Mouse (Mus musculus): Measurements from ENCODE around the gene Bysl.

The Bysl gene

DNA sequence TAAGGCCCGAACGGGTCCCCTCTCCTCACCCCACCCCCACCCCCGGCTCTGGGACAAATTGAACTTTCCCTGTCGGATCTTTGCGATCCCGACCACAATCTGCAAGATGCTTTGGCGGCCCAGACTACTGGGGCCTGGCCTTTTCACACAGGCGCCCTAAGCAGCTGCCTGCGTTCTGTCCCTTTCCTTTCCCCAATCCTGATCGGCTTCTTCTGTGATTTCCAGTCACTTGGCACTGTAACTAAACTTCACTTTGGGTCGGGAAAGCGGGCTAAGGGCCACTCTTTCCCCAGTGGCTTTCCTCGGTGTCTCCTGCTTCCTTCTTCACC lies 17.5 kb downstream of the Bysl start:
- DNase-seq, result no peak

- peak; percentile 90 for DNase-seq
Measured at GRCm38 (mm10) chr17:47593215-47593853, 18.0 kb downstream of the Bysl start.

- no peak for DNase-seq
Measured at GRCm38 (mm10) chr17:47591073-47591472, 20.2 kb downstream of the Bysl start.

GRCm38 (mm10) chr17:47588517-47588916 lies 22.8 kb downstream of the Bysl start:
- no peak for DNase-seq

DNA sequence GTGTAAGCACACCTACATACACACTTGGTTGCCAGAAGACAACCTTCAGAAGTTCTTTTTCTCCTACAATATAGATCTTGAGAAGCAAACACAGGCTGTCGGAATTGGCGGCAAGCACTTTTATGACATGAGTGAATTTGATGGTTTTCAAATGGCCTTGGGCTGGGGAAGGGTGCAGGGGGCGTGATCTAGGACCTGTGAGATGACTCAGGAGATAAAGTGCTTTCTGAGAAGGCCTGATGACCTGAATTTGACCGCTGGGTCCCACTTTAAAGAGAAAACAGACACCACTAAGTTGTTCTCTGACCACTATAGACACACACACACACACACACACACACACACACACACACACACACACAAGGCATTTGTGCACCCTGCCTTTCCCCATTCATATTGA lies 30.3 kb downstream of the Bysl start:
- DNase-seq, result no peak

DNA sequence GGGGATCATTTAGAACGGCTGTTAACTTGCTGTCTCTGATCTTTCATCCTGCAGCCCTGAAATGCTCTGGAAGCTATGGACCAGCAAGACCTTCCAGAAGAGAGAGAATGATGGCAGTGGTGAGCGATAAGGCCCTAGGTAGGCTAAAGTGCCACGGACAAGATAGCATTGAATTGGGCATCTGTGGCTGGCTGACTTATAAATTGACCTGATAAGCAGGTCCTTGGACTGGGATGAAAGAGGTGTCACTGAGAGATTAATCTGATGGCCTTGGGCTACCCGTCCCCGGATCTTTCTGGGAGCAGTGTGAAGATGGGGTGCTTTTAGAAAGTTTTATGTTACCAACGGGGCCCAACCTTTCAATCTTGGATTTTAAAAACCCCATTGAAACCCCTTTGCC lies 32.6 kb downstream of the Bysl start:
- no peak for DNase-seq

DNA sequence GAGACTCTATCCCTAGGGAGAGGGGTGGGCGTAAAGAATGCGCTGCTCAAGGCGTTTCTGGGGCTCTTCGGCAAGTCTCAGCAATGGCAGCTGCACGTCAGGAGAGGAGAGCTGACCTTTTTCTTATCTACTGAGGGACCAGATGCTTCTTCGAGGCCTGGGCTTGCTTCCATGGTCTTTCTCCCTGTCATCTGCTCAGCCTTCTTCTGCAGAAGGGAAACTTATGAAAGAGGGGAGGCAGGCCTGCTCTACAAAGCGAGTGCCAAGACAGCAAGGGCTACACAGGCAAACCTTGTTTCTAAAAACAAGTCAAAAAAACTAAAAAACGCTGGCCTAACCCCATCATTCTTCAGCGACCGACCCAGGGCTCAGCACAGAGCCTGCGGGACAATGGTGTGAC lies 36.5 kb downstream of the Bysl start:
- no peak for DNase-seq

DNA sequence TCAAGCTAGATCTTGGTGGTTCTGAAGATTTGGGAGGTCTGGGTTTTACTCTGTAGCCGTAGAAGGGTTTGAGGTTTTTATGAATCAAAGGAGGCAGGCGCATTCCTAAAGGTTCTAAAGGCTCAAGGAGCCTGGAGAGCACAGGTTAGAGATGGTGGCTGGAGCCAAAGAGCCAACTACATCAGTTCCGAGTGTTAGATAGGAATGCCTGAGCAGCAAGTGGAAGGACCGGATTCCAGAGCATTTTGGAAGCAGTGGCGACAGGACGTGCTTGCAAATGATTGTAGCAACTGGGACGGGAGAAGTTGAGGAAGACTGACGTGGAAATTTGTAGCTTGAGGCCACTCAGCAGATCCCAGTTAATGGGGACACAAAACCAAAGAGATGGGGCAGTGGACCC lies 37.3 kb downstream of the Bysl start:
- no peak for DNase-seq

DNA sequence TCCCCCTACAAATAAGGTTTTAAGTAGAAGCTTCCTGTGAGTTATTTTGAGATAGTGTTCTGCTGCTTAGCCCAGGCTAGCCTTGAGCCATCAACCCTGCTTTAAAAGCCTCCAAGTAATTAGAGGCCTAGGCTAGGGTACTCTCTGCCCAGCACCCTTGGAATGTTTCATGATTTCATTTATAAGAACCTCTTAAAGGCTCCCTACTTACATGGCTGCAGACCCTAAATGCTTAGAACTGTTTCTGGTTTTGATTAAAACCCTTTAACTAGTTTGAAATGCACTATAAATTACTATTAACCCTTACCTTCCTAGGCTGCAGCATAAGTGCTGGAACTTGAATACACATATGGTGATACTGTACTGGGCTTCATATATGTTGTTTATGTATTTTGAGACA lies 38.9 kb downstream of the Bysl start:
- DNase-seq, result no peak

GRCm38 (mm10) chr17:47571621-47572020 lies 39.7 kb downstream of the Bysl start:
- DNase-seq, result no peak

DNA sequence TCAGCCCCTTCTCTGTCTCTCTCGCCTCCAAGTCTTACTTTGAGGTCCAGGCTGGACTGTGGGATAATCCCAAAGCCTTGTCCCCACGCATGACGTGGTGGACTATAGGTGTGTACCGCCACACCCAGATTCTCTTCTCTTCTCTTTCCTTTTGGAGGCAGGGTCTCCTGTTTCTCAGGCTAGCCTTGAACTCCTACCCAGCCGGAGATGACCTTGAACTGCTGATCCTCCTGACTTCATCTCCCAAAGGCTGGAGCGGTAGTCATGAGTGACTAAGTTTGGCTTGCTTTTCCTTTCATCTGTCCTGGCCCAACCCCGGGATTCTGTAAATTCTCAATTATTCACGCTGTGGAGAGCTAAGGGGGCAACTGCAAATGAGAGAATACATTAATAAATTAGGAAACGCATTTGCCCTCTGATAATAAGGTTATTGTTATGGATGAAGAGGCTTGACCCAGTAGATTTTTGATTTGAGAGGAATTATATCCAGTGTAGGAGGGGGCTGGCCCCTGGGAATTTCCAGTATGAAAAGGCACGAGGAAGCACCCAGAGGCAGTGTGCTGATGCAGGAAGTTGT lies 42.3 kb downstream of the Bysl start:
- DNase-seq, result no peak

DNA sequence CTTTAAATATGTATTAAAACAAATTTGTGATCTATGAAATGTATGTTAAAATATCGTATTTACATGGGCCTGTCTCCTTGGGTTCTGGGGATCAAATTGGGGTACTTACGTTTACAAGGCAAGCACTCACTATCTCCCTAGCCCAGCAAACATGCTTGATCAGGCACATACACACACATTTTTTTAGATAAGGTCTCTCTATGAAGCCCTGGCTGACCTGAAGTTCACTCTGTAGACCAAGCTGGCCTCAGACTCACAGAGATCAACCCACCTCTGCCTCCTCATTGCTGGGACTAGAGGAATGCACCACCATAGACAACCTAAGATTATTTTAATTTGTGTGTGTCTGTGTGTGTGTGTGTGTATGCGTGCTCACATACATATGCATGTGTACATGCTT lies 42.9 kb downstream of the Bysl start:
- no peak for DNase-seq

- DNase-seq, result peak; percentile 61
Measured at GRCm38 (mm10) chr17:47567271-47567670, 44.0 kb downstream of the Bysl start.

- DNase-seq, result no peak
Measured at GRCm38 (mm10) chr17:47566133-47566532, 45.2 kb downstream of the Bysl start.

DNA sequence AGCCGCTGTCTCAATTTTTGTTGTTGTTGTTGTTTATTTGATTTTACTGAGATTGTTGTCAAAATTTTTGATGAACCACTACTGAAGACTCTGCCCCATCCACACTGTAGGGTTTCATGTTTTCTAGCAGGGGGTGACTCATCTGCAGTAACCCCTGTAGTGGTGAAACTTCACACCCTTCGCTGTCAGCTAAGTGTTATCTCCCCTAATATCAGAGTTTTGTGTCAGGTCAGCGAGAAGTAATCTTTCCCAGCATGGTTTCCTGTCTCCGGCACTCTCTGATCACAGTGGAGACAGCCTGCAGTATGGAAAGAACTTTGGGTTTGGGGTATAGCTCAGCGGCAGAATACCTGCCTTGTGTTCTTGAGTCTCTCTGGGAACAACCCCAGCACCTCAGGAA lies 46.7 kb downstream of the Bysl start:
- no peak for DNase-seq

- no peak for DNase-seq
Measured at GRCm38 (mm10) chr17:47562875-47563274, 48.4 kb downstream of the Bysl start.

DNA sequence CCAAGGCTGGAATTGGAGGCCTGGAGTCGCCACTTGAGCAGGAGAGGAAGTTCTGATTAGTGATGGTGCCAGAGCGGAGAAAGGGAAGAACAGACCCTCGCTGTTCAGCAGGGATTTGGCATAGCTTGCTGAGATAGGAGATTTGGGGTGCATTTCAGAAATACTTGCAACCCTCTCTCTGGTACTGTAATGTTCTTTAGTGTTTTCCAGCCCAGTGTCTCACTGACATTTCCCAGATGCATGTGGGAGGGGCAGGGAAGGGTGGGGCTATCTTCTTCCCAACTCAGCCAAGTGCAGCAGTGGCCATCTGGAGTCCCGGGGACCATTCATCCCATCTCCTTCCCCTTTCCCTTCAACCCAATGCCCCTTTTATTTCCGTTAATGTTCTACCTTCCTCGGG lies 51.6 kb downstream of the Bysl start:
- no peak for DNase-seq

DNA sequence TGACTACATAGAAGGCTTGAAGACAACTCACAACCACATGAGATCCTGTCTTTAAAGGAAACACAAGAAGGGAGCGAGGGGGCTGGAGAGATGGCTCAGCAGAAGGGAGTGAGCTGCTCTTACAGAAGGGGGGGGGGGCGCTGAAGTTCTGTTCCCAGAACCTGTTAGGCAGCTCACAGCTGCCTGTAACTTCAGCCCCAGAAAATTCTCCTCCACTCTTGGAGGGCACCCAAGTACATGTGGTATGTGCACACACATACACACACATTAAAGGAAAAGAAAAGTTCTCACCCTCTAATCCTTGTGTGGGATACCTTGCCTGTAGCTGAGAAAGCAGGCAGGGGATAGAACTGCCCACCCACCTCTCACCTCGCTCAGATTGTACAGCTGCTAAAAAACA lies 54.1 kb downstream of the Bysl start:
- no peak for DNase-seq

DNA sequence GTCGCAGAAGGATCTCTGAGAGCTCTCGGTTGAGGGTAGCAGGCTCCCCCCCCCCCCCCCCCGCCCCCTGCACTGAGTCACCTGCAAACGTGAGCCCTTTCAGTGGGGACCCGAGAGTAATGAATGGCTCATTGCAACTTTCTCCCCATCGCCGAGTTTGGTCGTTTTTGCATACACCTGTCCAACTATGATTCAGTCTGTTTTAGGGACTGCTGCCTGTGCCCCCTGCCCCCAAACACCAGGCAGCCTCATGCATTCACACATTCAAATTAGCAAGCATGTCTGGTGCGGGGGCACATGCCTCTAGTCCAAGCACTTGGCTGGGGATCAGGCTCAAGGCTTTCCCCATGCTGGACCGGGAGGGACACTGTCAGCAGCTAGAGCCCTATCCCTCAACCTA lies 56.7 kb downstream of the Bysl start:
- DNase-seq, result no peak

DNA sequence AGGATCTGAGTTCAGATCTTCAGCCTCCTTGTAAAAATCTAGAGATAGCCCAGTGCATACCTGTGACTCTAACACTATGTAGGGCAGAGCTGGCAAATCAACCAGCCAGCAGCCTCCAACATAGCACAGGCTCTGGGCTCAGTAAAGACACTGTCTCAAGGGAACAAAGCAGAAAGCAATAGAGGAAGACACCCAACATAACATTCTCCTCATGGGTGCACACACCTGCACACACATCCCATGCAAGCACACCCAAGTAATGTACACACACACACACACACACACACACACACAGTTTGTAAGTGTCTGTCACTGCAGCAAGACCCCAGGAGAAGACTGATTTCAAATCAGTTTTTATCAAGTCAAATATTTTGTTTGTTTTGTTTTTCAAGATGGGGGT lies 58.3 kb downstream of the Bysl start:
- no peak for DNase-seq

DNA sequence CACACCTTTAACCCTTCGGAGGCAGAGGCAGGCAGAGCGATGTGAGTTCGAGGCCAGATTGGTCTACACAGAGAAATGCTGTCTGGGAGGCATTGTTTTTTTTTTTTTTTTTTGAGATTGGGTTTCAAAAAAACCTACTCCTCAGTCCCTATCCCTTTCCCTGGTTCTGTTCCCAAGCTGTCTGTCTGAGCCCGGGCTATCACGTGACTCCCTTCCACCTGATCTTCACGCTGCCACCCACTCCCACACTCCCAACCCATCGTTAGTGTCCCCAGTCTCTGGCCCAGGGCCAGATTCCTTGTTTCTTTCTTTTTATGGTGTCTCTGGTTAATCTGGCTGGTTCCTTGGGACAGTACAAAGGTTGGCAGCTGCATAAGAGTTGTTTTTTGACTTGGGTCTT lies 60.2 kb downstream of the Bysl start:
- DNase-seq, result no peak

Data from kidney, adult 11 months (tissue).